Mouse (Mus musculus): ENCODE results near the gene Znrf4.

DNA sequence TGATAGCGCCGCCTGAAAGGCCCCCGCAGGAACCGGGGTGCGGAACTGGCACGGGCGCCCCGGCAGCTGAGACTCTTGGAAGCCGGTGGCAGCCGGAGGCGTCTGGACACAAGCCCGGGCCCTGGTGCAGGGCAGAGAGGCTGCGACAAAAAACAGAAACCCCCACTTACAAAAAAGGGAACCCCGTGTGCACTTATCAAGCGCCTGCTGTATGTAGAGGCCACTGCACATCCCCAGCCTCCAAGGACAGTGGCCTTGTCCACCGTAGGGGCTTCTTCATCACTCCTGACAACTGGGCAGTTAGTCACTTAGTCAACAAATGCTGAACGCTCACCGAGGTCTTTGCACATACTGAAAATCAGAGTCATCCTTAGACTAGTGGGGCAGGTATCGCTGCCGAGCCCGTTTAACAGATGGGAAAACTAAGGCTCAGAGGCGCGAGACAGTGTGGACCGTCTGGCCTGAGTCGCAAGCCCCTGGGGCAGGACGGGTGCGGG is 1.7 kb downstream of the Znrf4 start:
- TF ChIP-seq POLR2A (IDR thresholded peaks at IDR 0.05; ENCODE audit: low read depth, low read length) (no peak), CTCF (IDR thresholded peaks at IDR 0.05; ENCODE audit: extremely low read depth, insufficient read length, insufficient replicate concordance, low read depth, low read length) (no peak)
